Mouse (Mus musculus) forebrain, embryonic 12.5 days (tissue): Measurements from ENCODE around the gene Olfr1016. TPM values are rescaled to one million over a fixed set of nuclear protein-coding genes. Genes with fewer than 3 reads are reported as not detected.

Source experiments
- polyA plus RNA-seq: library from polyadenylated mRNA; unstranded; fragments of >200 nt; fragmentation: Nextera tagmentation; extraction: Ambion mirVana; gene quantifications from 2 replicates; pipeline ENCODE4 v1.2.1, GENCODE M21; 2016

The Olfr1016 gene
- polyA plus RNA-seq, 1 experiment from 2014 or later, result not detected

Other genes starting within 250 kb of the Olfr1016 start
- not detected in 2 replicates for gene Olfr996, start 223.3 kb downstream of the Olfr1016 start, polyA plus RNA-seq
- not detected in 2 replicates for gene Olfr998, start 213.6 kb downstream of the Olfr1016 start, polyA plus RNA-seq
- not detected in 2 replicates for gene Olfr1000, start 190.6 kb downstream of the Olfr1016 start, polyA plus RNA-seq
- not detected in 2 replicates for gene Olfr1002, start 151.8 kb downstream of the Olfr1016 start, polyA plus RNA-seq
- not detected in 2 replicates for gene Olfr154, start 138.1 kb downstream of the Olfr1016 start, polyA plus RNA-seq
- gene Olfr1006, start 123.8 kb downstream of the Olfr1016 start, polyA plus RNA-seq, result not detected in 2 replicates
- not detected in 2 replicates for gene Olfr1008, start 113.1 kb downstream of the Olfr1016 start, polyA plus RNA-seq
- not detected in 2 replicates for gene Olfr1009, start 87.1 kb downstream of the Olfr1016 start, polyA plus RNA-seq
- not detected in 2 replicates for gene Olfr1012, start 39.8 kb downstream of the Olfr1016 start, polyA plus RNA-seq
- gene Olfr1013, start 35.4 kb downstream of the Olfr1016 start, polyA plus RNA-seq, result not detected in 2 replicates
- gene Olfr1014, start 29.8 kb downstream of the Olfr1016 start, polyA plus RNA-seq, result not detected in 2 replicates
- not detected in 2 replicates for gene Olfr1015, start 20.5 kb downstream of the Olfr1016 start, polyA plus RNA-seq
- not detected in 2 replicates for gene Olfr1018, start 15.9 kb upstream of the Olfr1016 start, polyA plus RNA-seq
- gene Olfr1019, start 42.9 kb upstream of the Olfr1016 start, polyA plus RNA-seq, result not detected in 2 replicates
- gene Olfr1020, start 44.5 kb upstream of the Olfr1016 start, polyA plus RNA-seq, result not detected in 2 replicates
- gene Olfr1022, start 66.0 kb upstream of the Olfr1016 start, polyA plus RNA-seq, result not detected in 2 replicates
- not detected in 2 replicates for gene Olfr1023, start 83.1 kb upstream of the Olfr1016 start, polyA plus RNA-seq
- not detected in 2 replicates for gene Olfr1024, start 102.5 kb upstream of the Olfr1016 start, polyA plus RNA-seq
- gene Olfr1025-ps1, start 112.6 kb upstream of the Olfr1016 start, polyA plus RNA-seq, result not detected in 2 replicates
- not detected in 2 replicates for gene Olfr1026, start 119.0 kb upstream of the Olfr1016 start, polyA plus RNA-seq
- not detected in 2 replicates for gene Olfr1028, start 147.9 kb upstream of the Olfr1016 start, polyA plus RNA-seq
- not detected in 2 replicates for gene Olfr1029, start 171.4 kb upstream of the Olfr1016 start, polyA plus RNA-seq
- not detected in 2 replicates for gene Olfr1030, start 176.7 kb upstream of the Olfr1016 start, polyA plus RNA-seq
- gene Olfr1031, start 187.8 kb upstream of the Olfr1016 start, polyA plus RNA-seq, result not detected in 2 replicates
- not detected in 2 replicates for gene Olfr1032, start 203.0 kb upstream of the Olfr1016 start, polyA plus RNA-seq
- not detected in 2 replicates for gene Olfr1033, start 218.1 kb upstream of the Olfr1016 start, polyA plus RNA-seq
- not detected in 2 replicates for gene Olfr1034, start 243.3 kb upstream of the Olfr1016 start, polyA plus RNA-seq